ENCODE assay signal across 7 mouse cellular contexts in the genomic region with DNA sequence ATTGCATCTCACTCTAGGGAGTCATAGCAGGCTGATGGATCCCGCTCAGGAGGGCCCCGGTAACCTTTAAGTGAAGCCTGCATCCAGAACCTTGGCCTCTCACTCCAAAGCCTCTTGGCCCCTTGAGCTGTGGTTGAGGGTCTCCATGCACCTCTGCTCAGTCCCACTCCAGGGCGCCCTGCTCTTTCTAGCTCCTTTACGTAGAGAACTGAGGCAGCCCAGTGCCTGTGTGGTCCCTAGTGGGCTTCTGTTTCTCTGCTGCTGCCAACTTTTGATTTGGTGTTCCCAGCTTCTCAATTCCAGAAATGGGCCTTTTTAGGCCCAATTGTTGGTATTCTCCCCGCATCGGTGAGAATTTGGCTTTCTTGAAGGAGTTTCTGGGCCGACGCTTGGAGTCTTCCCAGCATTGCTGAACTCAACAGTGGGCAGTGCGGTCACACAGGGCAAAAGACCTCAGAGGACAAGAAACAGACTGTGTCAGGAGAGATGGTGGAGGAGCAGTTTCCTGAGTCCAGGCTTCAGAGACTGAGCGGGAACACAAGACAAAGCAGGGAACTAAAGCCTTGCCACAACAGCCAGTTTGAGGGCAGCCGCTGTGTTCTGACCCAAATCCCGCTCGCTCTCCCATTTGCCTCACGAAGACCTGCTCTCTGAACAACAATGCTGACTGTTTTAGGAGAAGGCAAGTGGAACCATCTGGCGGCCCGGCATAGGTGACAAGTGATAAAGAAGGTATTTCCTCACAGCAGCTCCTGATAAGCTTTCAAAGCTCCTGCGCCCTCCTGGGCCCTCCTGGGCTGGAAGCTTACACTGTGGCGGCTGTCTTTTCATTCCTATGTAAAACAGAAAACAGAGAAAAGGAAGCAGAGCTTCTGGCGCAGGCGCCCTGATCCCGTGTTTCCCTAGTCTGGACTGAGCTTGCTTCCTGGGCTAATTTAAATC.
DNase-seq lines count a peak whose midpoint lies in the region; ATAC-seq lines count a peak whose summit lies in the region.

No protein-coding gene starts in this region.

- H3K4me3 ChIP-seq in embryonic facial prominence, embryonic 10.5 days = peak overlapping the region; percentile 38; the same call in 1 of the 2 replicates
- peak overlapping the region; percentile 22 for H3K4me3 ChIP-seq in heart, embryonic 15.5 days

- peak overlapping the region; percentile 17; the same call in 1 of the 2 replicates for H3K9ac ChIP-seq in heart, embryonic 15.5 days

- H3K36me3 ChIP-seq in embryonic facial prominence, embryonic 10.5 days (replicated peaks) = no peaks in the 10 kb centered on the region
- no peaks in the 10 kb centered on the region for H3K36me3 ChIP-seq in heart, embryonic 15.5 days

- peak overlapping the region; percentile 76 for H3K27ac ChIP-seq in embryonic facial prominence, embryonic 10.5 days (replicated peaks)
- peak overlapping the region; percentile 74 for H3K27ac ChIP-seq in heart, embryonic 15.5 days

- DNase-seq in cerebellum, adult 11 months = peak; percentile 35
- DNase-seq in embryonic facial prominence, embryonic 10.5 days (ENCODE audit: low spot score) = peak; percentile 52
- DNase-seq in kidney, postnatal 4 days = peak; percentile 18 to 42
- peak; percentile 45 for DNase-seq in yolk sac, embryonic 10.5 days (ENCODE audit: low spot score)
- DNase-seq in gastrocnemius, postnatal 10 days = no peak

- H3K4me2 ChIP-seq in heart, embryonic 15.5 days = peak overlapping the region; percentile 44

- 0 out of 2 replicates have a peak, but pooled peaks cover 6% of the 10 kb centered on the region for H3K27me3 ChIP-seq in embryonic facial prominence, embryonic 10.5 days (replicated peaks; ENCODE audit: low read depth, poor library complexity, severe bottlenecking)
- H3K27me3 ChIP-seq in heart, embryonic 15.5 days = no peaks in the 10 kb centered on the region

- ATAC-seq in heart, embryonic 15.5 days (replicated peaks; ENCODE audit: insufficient number of reproducible peaks, insufficient read depth, low FRiP score, low read depth) = peak; percentile 75
- peak; percentile 71 for ATAC-seq in megakaryocyte progenitor cell, adult 5-6 weeks (replicated peaks; ENCODE audit: poor library complexity)

- WGBS in embryonic facial prominence, embryonic 10.5 days = 38% methylated on average over 21 of the region's 21 CpGs
- 28% methylated on average over 21 of the region's 21 CpGs for WGBS in heart, embryonic 15.5 days

- peaks cover 11% of the 10 kb centered on the region for H3K4me1 ChIP-seq in embryonic facial prominence, embryonic 10.5 days
- H3K4me1 ChIP-seq in heart, embryonic 15.5 days (replicated peaks) = peaks cover 12% of the 10 kb centered on the region

- H3K9me3 ChIP-seq in embryonic facial prominence, embryonic 10.5 days = no peaks in the 10 kb centered on the region
- no peaks in the 10 kb centered on the region for H3K9me3 ChIP-seq in heart, embryonic 15.5 days (replicated peaks)
